Comparison of ENCODE assay signal across 9 mouse cellular contexts in the genomic region with DNA sequence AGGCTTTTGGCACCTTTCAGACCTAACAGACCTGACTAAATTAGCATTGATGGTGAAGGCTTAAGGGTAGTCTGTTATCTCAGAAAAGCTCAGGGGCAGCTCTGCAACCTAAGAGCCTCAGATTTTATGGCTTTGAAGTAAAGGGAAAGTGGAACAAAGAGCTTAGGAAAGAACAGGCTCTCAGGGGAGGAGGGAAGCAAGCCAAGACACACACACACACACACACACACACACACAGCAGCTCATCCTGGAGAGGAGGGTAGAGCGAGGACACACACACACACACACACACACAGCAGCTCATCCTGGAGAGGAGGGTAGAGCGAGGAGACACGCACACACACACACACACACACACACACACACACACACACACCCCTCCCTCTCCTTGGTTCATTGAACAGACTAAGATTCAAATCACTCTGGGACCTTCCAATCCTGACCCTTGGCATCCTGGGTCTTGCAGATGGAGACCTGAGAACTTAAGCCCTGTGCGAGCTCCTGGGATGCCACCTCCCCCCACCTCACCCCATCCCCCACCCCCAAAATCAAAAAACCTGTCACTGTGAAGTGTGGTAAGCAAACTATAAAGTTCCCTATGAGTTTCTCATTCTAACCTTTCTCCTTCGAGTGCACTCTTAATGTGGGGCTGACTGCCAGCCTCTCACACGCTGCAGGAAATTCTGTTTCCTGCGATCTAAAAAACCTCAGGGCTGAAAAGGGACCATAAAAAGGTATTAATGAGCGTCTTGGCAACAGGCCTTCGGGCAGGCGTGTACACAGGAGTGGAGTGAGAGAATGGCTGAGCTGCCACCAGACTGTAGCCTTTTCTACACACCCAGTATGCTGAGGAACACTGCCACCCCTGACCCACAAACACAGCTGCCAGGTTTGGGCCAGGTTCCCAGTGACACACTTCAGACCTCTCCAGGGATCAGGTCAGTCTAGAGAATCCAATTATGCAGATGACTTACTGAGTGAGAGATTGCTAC. TPM values are rescaled to one million over a fixed set of nuclear protein-coding genes. Genes with fewer than 3 reads are reported as not detected.
DNase-seq lines count a peak whose midpoint lies in the region; ATAC-seq lines count a peak whose summit lies in the region.
"Had no signal": no experiment of that assay in that cellular context is flagged by ENCODE, and none has a peak within 500 bp of the region (broad histone marks: within the 10 kb centered on the region; RNA-seq: fewer than 3 reads in every experiment).

No protein-coding gene starts in this region.

- intact Hi-C loops in heart, postnatal 10 days (cut with DNase I): loop anchor here (5.0 kb wide), 2 partner anchors 58 to 158 kb away; no protein-coding TSS in a partner anchor

- no peaks in the 10 kb centered on the region for H3K27me3 ChIP-seq in hindbrain, embryonic 12.5 days
- no peaks in the 10 kb centered on the region for H3K27me3 ChIP-seq in hindbrain, embryonic 10.5 days (ENCODE audit: insufficient read depth, poor library complexity, severe bottlenecking)
- H3K27me3 ChIP-seq in neural tube, embryonic 13.5 days: no peaks in the 10 kb centered on the region

- no peak for DNase-seq in hindbrain, embryonic 10.5 days (ENCODE audit: low spot score)
- DNase-seq in cerebellum, postnatal 14 days: peak; percentile 51 to 70
- peak; percentile 54 to 69 for DNase-seq in heart, postnatal 10 days
- peak; percentile 54 to 65 for DNase-seq in kidney, postnatal 36 days
- no peak for DNase-seq in urinary bladder, postnatal 14 days (ENCODE audit: low spot score)
- DNase-seq in urinary bladder, adult 2 months (ENCODE audit: low spot score): no peak

- H3K9me3 ChIP-seq in hindbrain, embryonic 12.5 days (replicated peaks): no peaks in the 10 kb centered on the region
- no peaks in the 10 kb centered on the region for H3K9me3 ChIP-seq in hindbrain, embryonic 10.5 days
- H3K9me3 ChIP-seq in neural tube, embryonic 13.5 days: no peaks in the 10 kb centered on the region
- H3K9me3 ChIP-seq: G1E had no signal

- 72% methylated on average over 10 of the region's 10 CpGs for WGBS in hindbrain, embryonic 12.5 days
- 83% methylated on average over 10 of the region's 10 CpGs for WGBS in hindbrain, embryonic 10.5 days
- 15% methylated on average over 7 of the region's 10 CpGs for WGBS in neural tube, embryonic 13.5 days

- ATAC-seq in hindbrain, embryonic 12.5 days (ENCODE audit: low FRiP score): no peak
- ATAC-seq in neural tube, embryonic 13.5 days (ENCODE audit: low read depth): peak; percentile 80

- no peak overlapping the region for H3K4me3 ChIP-seq in hindbrain, embryonic 12.5 days
- no peak overlapping the region for H3K4me3 ChIP-seq in hindbrain, embryonic 10.5 days
- H3K4me3 ChIP-seq in neural tube, embryonic 13.5 days: no peak overlapping the region

- H3K36me3 ChIP-seq in hindbrain, embryonic 12.5 days: peaks cover 78% of the 10 kb centered on the region
- peaks cover 95% of the 10 kb centered on the region for H3K36me3 ChIP-seq in hindbrain, embryonic 10.5 days
- peaks cover 60% of the 10 kb centered on the region for H3K36me3 ChIP-seq in neural tube, embryonic 13.5 days

- peak overlapping the region; percentile 7; the same call in 1 of the 2 replicates for H3K27ac ChIP-seq in hindbrain, embryonic 12.5 days
- H3K27ac ChIP-seq in hindbrain, embryonic 10.5 days: no peak overlapping the region
- peak overlapping the region; percentile 84 for H3K27ac ChIP-seq in neural tube, embryonic 13.5 days (replicated peaks)

- peaks cover 4% of the 10 kb centered on the region; the same call in 1 of the 2 replicates for H3K4me1 ChIP-seq in hindbrain, embryonic 12.5 days
- no peaks in the 10 kb centered on the region for H3K4me1 ChIP-seq in hindbrain, embryonic 10.5 days (replicated peaks)
- peaks cover 26% of the 10 kb centered on the region for H3K4me1 ChIP-seq in neural tube, embryonic 13.5 days (replicated peaks)

- H3K4me2 ChIP-seq in hindbrain, embryonic 12.5 days (replicated peaks): no peak overlapping the region
- H3K4me2 ChIP-seq in neural tube, embryonic 13.5 days: no peak overlapping the region

- no peak overlapping the region for H3K9ac ChIP-seq in hindbrain, embryonic 12.5 days
- no peak overlapping the region for H3K9ac ChIP-seq in neural tube, embryonic 13.5 days

RNA-seq across cellular contexts. Expression of a gene that starts 24.8 kb away (rescaled TPM):
- polyA plus RNA-seq in hindbrain, embryonic 12.5 days (2016; fragmentation: Nextera tagmentation; extraction: Ambion mirVana): 6.5 and 8.0 TPM in 2 replicates
- polyA plus RNA-seq in hindbrain, embryonic 10.5 days (2016; fragmentation: Nextera tagmentation; extraction: Ambion mirVana): 8.7 and 10.3 TPM in 2 replicates
- total RNA-seq in heart, postnatal 10 days (2021): 10 to 100 TPM; 17.9 to 18.0 TPM
- 4.6 and 4.8 TPM in 2 replicates for polyA plus RNA-seq in neural tube, embryonic 13.5 days (2015; fragmentation: Nextera tagmentation; extraction: Ambion mirVana)
- 8.0 and 11.7 TPM in 2 replicates for polyA plus RNA-seq in urinary bladder, adult 2 months (2012; rRNA removed)

RNA-seq across cellular contexts. Expression of a gene that starts 25.1 kb away (rescaled TPM):
- 70.1 and 72.6 TPM in 2 replicates for polyA plus RNA-seq in hindbrain, embryonic 12.5 days (2016; fragmentation: Nextera tagmentation; extraction: Ambion mirVana)
- 11.7 and 28.8 TPM in 2 replicates for polyA plus RNA-seq in hindbrain, embryonic 10.5 days (2016; fragmentation: Nextera tagmentation; extraction: Ambion mirVana)
- 1 to 10 TPM; 1.5 to 3.5 TPM for total RNA-seq in heart, postnatal 10 days (2021)
- polyA plus RNA-seq in neural tube, embryonic 13.5 days (2015; fragmentation: Nextera tagmentation; extraction: Ambion mirVana): 183 and 196 TPM in 2 replicates
- 15.0 and 17.8 TPM in 2 replicates for polyA plus RNA-seq in urinary bladder, adult 2 months (2012; rRNA removed)
- polyA plus RNA-seq: G1E had no signal

RNA-seq across cellular contexts. Expression of a gene that starts 25.6 kb away (rescaled TPM):
- 50.4 and 55.3 TPM in 2 replicates for polyA plus RNA-seq in hindbrain, embryonic 12.5 days (2016; fragmentation: Nextera tagmentation; extraction: Ambion mirVana)
- polyA plus RNA-seq in hindbrain, embryonic 10.5 days (2016; fragmentation: Nextera tagmentation; extraction: Ambion mirVana): 44.1 and 50.2 TPM in 2 replicates
- total RNA-seq in heart, postnatal 10 days (2021): 10 to 100 TPM; 43.5 to 44.8 TPM
- 40.4 and 42.1 TPM in 2 replicates for polyA plus RNA-seq in neural tube, embryonic 13.5 days (2015; fragmentation: Nextera tagmentation; extraction: Ambion mirVana)
- polyA plus RNA-seq in urinary bladder, adult 2 months (2012; rRNA removed): 91.7 and 94.4 TPM in 2 replicates

Comparison
In these comparisons a context has a peak if more than half of its experiments do, and no peak if none do; other contexts are left out.
1. DNase-seq: peak in cerebellum, postnatal 14 days (2 of 2), heart, postnatal 10 days (2 of 2) and kidney, postnatal 36 days (2 of 2); none in hindbrain, embryonic 10.5 days (single experiment), urinary bladder, postnatal 14 days (single experiment) and urinary bladder, adult 2 months (single experiment).